Mouse (Mus musculus): Measurements from ENCODE around the gene Hoxd12. TPM values are rescaled to one million over a fixed set of nuclear protein-coding genes. Genes with fewer than 3 reads are reported as not detected.

Hoxd12 gene
- polyA plus RNA-seq, 1 experiment from 2014 or later, result not detected

DNA sequence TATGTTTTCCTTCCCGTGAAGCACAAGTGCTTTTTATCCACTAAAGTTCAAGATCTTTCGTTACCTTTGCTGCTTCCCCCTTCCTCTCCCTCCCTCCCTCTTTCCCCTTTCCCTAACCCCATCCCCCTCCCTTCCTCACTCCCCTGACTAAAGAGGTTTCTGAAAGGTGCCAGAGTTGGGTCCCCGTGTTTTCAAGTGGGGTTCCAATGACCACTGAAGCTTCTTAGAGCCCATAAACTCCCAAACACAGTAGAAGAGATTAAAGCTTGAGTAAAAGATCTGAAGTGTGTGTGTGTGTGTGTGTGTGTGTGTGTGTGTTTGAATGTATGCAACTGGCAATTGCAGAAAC, 5.6 kb upstream of the Hoxd12 start:
- no peak overlapping the region for H3K4me2 ChIP-seq (replicated peaks; ENCODE audit: low read depth, low read length)
- no peak overlapping the region for H3K4me3 ChIP-seq (ENCODE audit: low read depth, low read length)
- no peak overlapping the region for H3K9ac ChIP-seq (replicated peaks; ENCODE audit: low read depth, low read length)
- peaks cover 80% of the 10 kb centered on the region for H3K27me3 ChIP-seq (ENCODE audit: control insufficient read depth, insufficient read depth, low read length)
- no peak for ATAC-seq (ENCODE audit: insufficient number of reproducible peaks, insufficient read depth, low FRiP score, low read depth)
- WGBS, result 3% methylated on average over 3 of the region's 3 CpGs
- H3K4me1 ChIP-seq (ENCODE audit: control insufficient read depth, insufficient read depth, low read length), result peaks cover 6% of the 10 kb centered on the region; the same call in 1 of the 2 replicates
- no peak overlapping the region for H3K27ac ChIP-seq (ENCODE audit: low read length)
- H3K36me3 ChIP-seq (ENCODE audit: control insufficient read depth, insufficient read depth, low read length), result no peaks in the 10 kb centered on the region
- no peaks in the 10 kb centered on the region for H3K9me3 ChIP-seq (ENCODE audit: control insufficient read depth, low read depth, low read length)

- H3K9me3 ChIP-seq (ENCODE audit: control insufficient read depth, low read depth, low read length), result no peaks in the 10 kb centered on the region
- H3K4me3 ChIP-seq (ENCODE audit: low read depth, low read length), result no peak overlapping the region
- peaks cover 6% of the 10 kb centered on the region; the same call in 1 of the 2 replicates for H3K4me1 ChIP-seq (ENCODE audit: control insufficient read depth, insufficient read depth, low read length)
- H3K4me2 ChIP-seq (replicated peaks; ENCODE audit: low read depth, low read length), result no peak overlapping the region
- H3K27ac ChIP-seq (ENCODE audit: low read length), result no peak overlapping the region
- H3K27me3 ChIP-seq (ENCODE audit: control insufficient read depth, insufficient read depth, low read length), result peaks cover 80% of the 10 kb centered on the region
- WGBS, result 1% methylated on average over 14 of the region's 14 CpGs
- no peaks in the 10 kb centered on the region for H3K36me3 ChIP-seq (ENCODE audit: control insufficient read depth, insufficient read depth, low read length)
- H3K9ac ChIP-seq (replicated peaks; ENCODE audit: low read depth, low read length), result no peak overlapping the region
- ATAC-seq (ENCODE audit: insufficient number of reproducible peaks, insufficient read depth, low FRiP score, low read depth), result no peak
Observed at GRCm38 (mm10) chr2:74669650-74670235, 5.1 kb upstream of the Hoxd12 start.

DNA sequence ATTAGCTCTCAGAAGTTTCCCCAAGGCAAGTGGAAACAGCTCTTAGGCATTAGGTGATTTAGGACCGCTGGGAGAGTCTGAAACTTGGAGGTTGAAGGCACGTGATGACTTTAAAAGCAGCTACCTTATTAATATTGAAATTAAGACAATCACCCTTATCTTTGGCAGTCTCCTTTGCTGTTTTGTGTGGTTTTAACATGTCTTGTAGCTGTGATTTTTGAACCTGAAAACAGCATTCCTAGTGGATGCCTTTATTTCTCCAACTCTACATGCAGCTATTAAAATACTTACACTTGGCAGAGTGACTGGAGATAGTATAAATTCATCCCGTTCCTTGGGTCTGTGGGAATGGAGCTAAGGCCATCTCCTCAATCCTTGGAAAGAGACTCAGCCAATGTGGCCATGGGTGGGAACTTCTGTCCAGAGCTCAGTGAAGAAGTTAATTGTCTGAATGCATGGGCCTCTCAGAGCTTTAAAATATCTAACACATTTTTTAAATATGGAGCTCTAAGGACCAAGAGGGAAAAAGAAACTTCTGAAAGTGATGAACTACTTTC, 4.1 kb upstream of the Hoxd12 start:
- no peak for ATAC-seq (ENCODE audit: insufficient number of reproducible peaks, insufficient read depth, low FRiP score, low read depth)
- 3% methylated on average over 3 of the region's 3 CpGs for WGBS
- no peak overlapping the region for H3K27ac ChIP-seq (ENCODE audit: low read length)
- peaks cover 6% of the 10 kb centered on the region; the same call in 1 of the 2 replicates for H3K4me1 ChIP-seq (ENCODE audit: control insufficient read depth, insufficient read depth, low read length)
- no peak overlapping the region for H3K4me3 ChIP-seq (ENCODE audit: low read depth, low read length)
- H3K36me3 ChIP-seq (ENCODE audit: control insufficient read depth, insufficient read depth, low read length), result no peaks in the 10 kb centered on the region
- no peaks in the 10 kb centered on the region for H3K9me3 ChIP-seq (ENCODE audit: control insufficient read depth, low read depth, low read length)
- H3K27me3 ChIP-seq (ENCODE audit: control insufficient read depth, insufficient read depth, low read length), result peaks cover 79% of the 10 kb centered on the region
- H3K9ac ChIP-seq (replicated peaks; ENCODE audit: low read depth, low read length), result no peak overlapping the region
- H3K4me2 ChIP-seq (replicated peaks; ENCODE audit: low read depth, low read length), result no peak overlapping the region

DNA sequence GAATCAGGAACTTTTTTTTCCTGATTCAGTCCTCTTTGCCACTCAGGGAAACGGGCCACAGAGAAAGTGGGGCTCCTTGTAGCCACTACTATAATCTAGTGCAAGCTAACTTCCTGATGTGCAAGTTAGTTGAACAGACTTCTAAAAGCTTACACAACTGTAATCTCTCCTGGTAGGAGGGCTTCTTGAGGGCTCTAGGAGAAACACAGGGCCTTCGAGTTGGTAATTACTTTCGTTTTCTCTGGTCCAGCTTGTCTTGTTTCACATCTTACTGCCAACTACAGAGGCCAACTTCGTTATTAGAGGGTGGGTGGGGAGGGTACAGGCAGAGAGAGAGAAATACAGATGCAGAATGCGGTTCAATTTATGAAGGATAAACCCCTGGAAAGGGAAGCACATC, 3.0 kb upstream of the Hoxd12 start:
- 6% methylated on average over 5 of the region's 5 CpGs for WGBS
- no peak for ATAC-seq (ENCODE audit: insufficient number of reproducible peaks, insufficient read depth, low FRiP score, low read depth)

DNA sequence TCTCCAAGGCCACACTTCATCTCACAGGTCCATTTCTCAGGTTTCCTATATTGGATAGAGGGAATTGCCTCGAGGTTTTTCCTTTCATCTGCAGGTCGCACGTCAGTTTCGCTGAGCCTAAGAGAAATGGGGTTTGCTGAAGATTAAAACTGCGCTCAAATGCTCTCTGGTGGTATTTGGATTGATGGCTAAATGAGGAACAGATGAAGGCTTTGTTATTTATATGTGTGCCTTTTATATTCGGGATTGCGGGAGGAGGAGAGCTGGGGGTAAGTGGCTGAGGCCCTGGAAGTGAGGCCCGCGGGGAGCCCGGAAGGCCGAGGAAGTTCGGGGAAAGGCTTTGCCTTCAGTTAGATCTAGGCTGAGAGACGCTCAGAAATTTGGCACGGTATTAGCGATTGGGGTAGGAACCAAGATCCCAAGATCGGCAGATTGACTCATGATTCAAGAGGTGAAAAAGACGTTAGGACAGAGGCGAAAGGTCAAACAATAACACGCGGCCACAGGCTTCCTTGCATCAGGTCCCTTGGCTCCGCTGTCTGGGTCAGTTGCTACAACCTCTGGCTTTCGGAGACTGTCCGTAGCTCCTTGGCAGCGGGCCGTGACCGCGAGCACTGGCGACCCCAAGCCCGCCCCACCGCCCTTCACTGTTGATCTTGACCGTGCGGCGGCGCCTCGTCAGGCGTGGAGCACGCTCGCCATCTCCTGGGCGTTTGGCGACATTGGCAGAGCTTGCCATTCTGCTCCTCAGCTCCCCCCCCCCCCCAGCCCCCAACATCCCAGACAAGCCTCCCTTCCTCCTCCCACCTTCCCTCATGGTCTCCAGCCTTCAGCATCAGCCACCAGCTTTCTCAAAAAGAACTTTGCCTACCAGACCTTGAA, 2.1 kb upstream of the Hoxd12 start:
- Histone ChIP-seq H3K4me3 (ENCODE audit: low read depth, low read length) (peak overlapping the region; percentile 19; the same call in 1 of the 2 replicates), H3K9ac (replicated peaks; ENCODE audit: low read depth, low read length) (no peak overlapping the region), H3K27me3 (ENCODE audit: control insufficient read depth, insufficient read depth, low read length) (peaks cover 83% of the 10 kb centered on the region), H3K36me3 (ENCODE audit: control insufficient read depth, insufficient read depth, low read length) (no peaks in the 10 kb centered on the region), H3K4me1 (ENCODE audit: control insufficient read depth, insufficient read depth, low read length) (peaks cover 6% of the 10 kb centered on the region; the same call in 1 of the 2 replicates), H3K4me2 (replicated peaks; ENCODE audit: low read depth, low read length) (peak overlapping the region; percentile 39), H3K27ac (ENCODE audit: low read length) (no peak overlapping the region), H3K9me3 (ENCODE audit: control insufficient read depth, low read depth, low read length) (no peaks in the 10 kb centered on the region)
- no peak for ATAC-seq (ENCODE audit: insufficient number of reproducible peaks, insufficient read depth, low FRiP score, low read depth)
- 3% methylated on average over 40 of the region's 40 CpGs for WGBS

More for the DNA sequence above, 3.0 kb upstream of the Hoxd12 start:
- peaks cover 6% of the 10 kb centered on the region; the same call in 1 of the 2 replicates for H3K4me1 ChIP-seq (ENCODE audit: control insufficient read depth, insufficient read depth, low read length)
- H3K27me3 ChIP-seq (ENCODE audit: control insufficient read depth, insufficient read depth, low read length), result peaks cover 82% of the 10 kb centered on the region
- no peak overlapping the region for H3K4me2 ChIP-seq (replicated peaks; ENCODE audit: low read depth, low read length)
- H3K36me3 ChIP-seq (ENCODE audit: control insufficient read depth, insufficient read depth, low read length), result no peaks in the 10 kb centered on the region
- H3K9ac ChIP-seq (replicated peaks; ENCODE audit: low read depth, low read length), result no peak overlapping the region
- H3K4me3 ChIP-seq (ENCODE audit: low read depth, low read length), result no peak overlapping the region
- H3K9me3 ChIP-seq (ENCODE audit: control insufficient read depth, low read depth, low read length), result no peaks in the 10 kb centered on the region
- no peak overlapping the region for H3K27ac ChIP-seq (ENCODE audit: low read length)

- Histone ChIP-seq H3K4me3 (ENCODE audit: low read depth, low read length) (no peak overlapping the region), H3K27ac (ENCODE audit: low read length) (no peak overlapping the region), H3K4me2 (replicated peaks; ENCODE audit: low read depth, low read length) (no peak overlapping the region), H3K4me1 (ENCODE audit: control insufficient read depth, insufficient read depth, low read length) (0 out of 2 replicates have a peak, but pooled peaks cover 2% of the 10 kb centered on the region), H3K36me3 (ENCODE audit: control insufficient read depth, insufficient read depth, low read length) (no peaks in the 10 kb centered on the region), H3K9ac (replicated peaks; ENCODE audit: low read depth, low read length) (no peak overlapping the region), H3K9me3 (ENCODE audit: control insufficient read depth, low read depth, low read length) (no peaks in the 10 kb centered on the region), H3K27me3 (ENCODE audit: control insufficient read depth, insufficient read depth, low read length) (peaks cover 82% of the 10 kb centered on the region)
- WGBS, result 2% methylated on average over 24 of the region's 24 CpGs
- no peak for ATAC-seq (ENCODE audit: insufficient number of reproducible peaks, insufficient read depth, low FRiP score, low read depth)
Observed at GRCm38 (mm10) chr2:74673835-74674425, 883 bp upstream of the Hoxd12 start.

GRCm38 (mm10) chr2:74675666-74676282, 961 bp downstream of the Hoxd12 start:
- Histone ChIP-seq H3K9me3 (ENCODE audit: control insufficient read depth, low read depth, low read length) (no peaks in the 10 kb centered on the region), H3K27ac (ENCODE audit: low read length) (no peak overlapping the region), H3K4me3 (ENCODE audit: low read depth, low read length) (no peak overlapping the region), H3K4me2 (replicated peaks; ENCODE audit: low read depth, low read length) (no peak overlapping the region), H3K4me1 (ENCODE audit: control insufficient read depth, insufficient read depth, low read length) (0 out of 2 replicates have a peak, but pooled peaks cover 2% of the 10 kb centered on the region), H3K36me3 (ENCODE audit: control insufficient read depth, insufficient read depth, low read length) (no peaks in the 10 kb centered on the region), H3K27me3 (ENCODE audit: control insufficient read depth, insufficient read depth, low read length) (peaks cover 87% of the 10 kb centered on the region), H3K9ac (replicated peaks; ENCODE audit: low read depth, low read length) (no peak overlapping the region)
- ATAC-seq (ENCODE audit: insufficient number of reproducible peaks, insufficient read depth, low FRiP score, low read depth), result no peak
- 7% methylated on average over 24 of the region's 24 CpGs for WGBS
